Mouse (Mus musculus): Measurements from ENCODE around the gene Lrrc75b.

Lrrc75b gene

GRCm38 (mm10) chr10:75559676-75560548 is at the start of gene Lrrc75b:
Lrrc75b (minus strand) TSS chr10:75560330.
- CTCF ChIA-PET, result no interaction called here

GRCm38 (mm10) chr10:75608975-75609374 is 48.8 kb upstream of the Lrrc75b start:
- CTCF ChIA-PET, result no interaction called here

GRCm38 (mm10) chr10:75607253-75607652 is 47.1 kb upstream of the Lrrc75b start:
- CTCF ChIA-PET, result interaction anchor here (0.7 kb wide), 1 partner anchor 42 kb away, joined by 3 read pairs; no protein-coding TSS in a partner anchor

- CTCF ChIA-PET, result interaction anchor here (0.8 to 1.6 kb wide), 3 partner anchors 8 to 34 kb away, joined by 3 to 4 read pairs (median 3); no protein-coding TSS in a partner anchor
These were observed 45.2 kb upstream of the Lrrc75b start for GRCm38 (mm10) chr10:75605162-75605846.

- CTCF ChIA-PET, result no interaction called here
These were observed 40.1 kb upstream of the Lrrc75b start for GRCm38 (mm10) chr10:75600189-75600730.

GRCm38 (mm10) chr10:75595981-75596380 is 35.9 kb upstream of the Lrrc75b start:
- CTCF ChIA-PET, result interaction anchor here (0.6 to 1.0 kb wide), 2 partner anchors 10 to 20 kb away, joined by 5 read pairs; no protein-coding TSS in a partner anchor

GRCm38 (mm10) chr10:75592585-75592984 is 32.5 kb upstream of the Lrrc75b start:
- CTCF ChIA-PET, result interaction anchor here (1.3 kb wide), 1 partner anchor 12 kb away, joined by 3 read pairs; no protein-coding TSS in a partner anchor

- CTCF ChIA-PET, result interaction anchor here (1.3 kb wide), 1 partner anchor 13 kb away, joined by 3 read pairs; no protein-coding TSS in a partner anchor
These were observed 31.2 kb upstream of the Lrrc75b start for GRCm38 (mm10) chr10:75591211-75591894.

- CTCF ChIA-PET, result interaction anchor here (1.0 kb wide), 1 partner anchor 46 kb away, joined by 3 read pairs; no protein-coding TSS in a partner anchor
These were observed 29.5 kb upstream of the Lrrc75b start for GRCm38 (mm10) chr10:75589651-75590050.

- CTCF ChIA-PET, result interaction anchor here (1.0 kb wide), 1 partner anchor 47 kb away, joined by 3 read pairs; no protein-coding TSS in a partner anchor
These were observed 29.0 kb upstream of the Lrrc75b start, which contains the start of gene Ggt5 for GRCm38 (mm10) chr10:75589129-75589528. Ggt5 (plus strand) TSS chr10:75589340.

- CTCF ChIA-PET, result interaction anchor here (0.6 to 0.7 kb wide), 2 partner anchors 124 to 398 kb away, joined by 3 to 17 read pairs; no protein-coding TSS in a partner anchor
These were observed 28.2 kb upstream of the Lrrc75b start for GRCm38 (mm10) chr10:75588336-75588735.

- CTCF ChIA-PET, result interaction anchor here (0.6 to 2.2 kb wide), 3 partner anchors 48 to 398 kb away, joined by 3 to 29 read pairs (median 17); no protein-coding TSS in a partner anchor
These were observed 27.7 kb upstream of the Lrrc75b start for GRCm38 (mm10) chr10:75587781-75588180.

GRCm38 (mm10) chr10:75586553-75586879 is 26.4 kb upstream of the Lrrc75b start:
- CTCF ChIA-PET, result interaction anchor here (0.6 to 2.2 kb wide), 6 partner anchors 9 to 527 kb away, joined by 3 to 29 read pairs (median 5); no protein-coding TSS in a partner anchor

GRCm38 (mm10) chr10:75585876-75586552 is 25.9 kb upstream of the Lrrc75b start:
- CTCF ChIA-PET, result interaction anchor here (0.6 to 2.2 kb wide), 6 partner anchors 10 to 527 kb away, joined by 3 to 29 read pairs (median 5); no protein-coding TSS in a partner anchor

GRCm38 (mm10) chr10:75579129-75579528 is 19.0 kb upstream of the Lrrc75b start:
- CTCF ChIA-PET, result no interaction called here

GRCm38 (mm10) chr10:75573965-75574364 is 13.8 kb upstream of the Lrrc75b start:
- CTCF ChIA-PET, result no interaction called here

GRCm38 (mm10) chr10:75573181-75573580 is 13.1 kb upstream of the Lrrc75b start:
- CTCF ChIA-PET, result no interaction called here

- CTCF ChIA-PET, result interaction anchor here (0.5 kb wide), 1 partner anchor 193 kb away, joined by 3 read pairs; no protein-coding TSS in a partner anchor
These were observed 11.8 kb upstream of the Lrrc75b start for GRCm38 (mm10) chr10:75571937-75572336.

GRCm38 (mm10) chr10:75570981-75571657 is 11.0 kb upstream of the Lrrc75b start:
- CTCF ChIA-PET, result interaction anchor here (0.5 kb wide), 1 partner anchor 194 kb away, joined by 3 read pairs; no protein-coding TSS in a partner anchor

- CTCF ChIA-PET, result no interaction called here
These were observed 8.7 kb upstream of the Lrrc75b start for GRCm38 (mm10) chr10:75568851-75569250.

Data from spleen, embryonic (tissue).